ENCODE assay signal across 29 mouse cellular contexts in the genomic region with DNA sequence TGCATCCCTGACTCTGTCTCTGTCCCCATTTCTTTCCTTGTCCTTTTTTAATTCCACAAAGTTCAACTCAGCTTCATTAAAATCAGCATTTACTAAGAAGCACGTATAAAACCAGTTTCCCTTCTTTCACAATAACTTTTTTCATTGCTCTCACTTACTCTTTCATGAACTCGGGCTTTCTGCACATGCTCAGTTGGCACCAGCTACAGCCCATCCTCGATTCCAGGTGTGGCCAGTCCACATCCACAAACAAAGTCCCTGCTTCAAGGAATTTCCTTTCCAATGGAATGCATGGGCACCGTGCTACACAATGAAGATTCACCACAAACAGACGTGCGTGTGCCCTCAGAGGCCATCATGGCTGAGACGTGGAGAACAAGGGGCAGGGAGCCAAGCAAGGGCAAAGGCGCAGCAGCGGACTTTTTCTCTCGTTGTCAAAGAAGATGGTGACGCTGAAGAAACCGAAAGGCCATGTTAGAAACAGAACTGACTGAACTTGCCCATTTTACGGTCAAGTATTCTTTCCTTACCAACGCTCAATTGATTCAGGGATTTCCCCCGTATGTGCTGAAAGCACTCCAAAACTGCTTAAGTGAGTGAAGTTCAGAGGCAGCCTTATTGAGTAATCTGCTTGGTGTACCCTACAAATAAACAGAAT.
DNase-seq lines count a peak whose midpoint lies in the region; ATAC-seq and TF ChIP-seq lines count a peak whose summit lies in the region.
"Had no signal": no experiment of that assay in that cellular context is flagged by ENCODE, and none has a peak within 500 bp of the region (broad histone marks: within the 10 kb centered on the region; RNA-seq: fewer than 3 reads in every experiment).

No protein-coding gene starts in this region.

- H3K27me3 ChIP-seq in intestine, embryonic 16.5 days (replicated peaks; ENCODE audit: control insufficient read depth, insufficient read depth, low read length): no peaks in the 10 kb centered on the region
- no peaks in the 10 kb centered on the region for H3K27me3 ChIP-seq in intestine, postnatal 0 days (replicated peaks; ENCODE audit: control insufficient read depth, insufficient read depth, low read length)
- H3K27me3 ChIP-seq: heart, embryonic 12.5 days; limb, embryonic 12.5 days; liver, embryonic 12.5 days; neural tube, embryonic 12.5 days had no signal

- WGBS in intestine, embryonic 16.5 days: 87% methylated on average over 15 of the region's 15 CpGs
- WGBS in intestine, postnatal 0 days: 85% methylated on average over 15 of the region's 15 CpGs

- no peak overlapping the region for H3K9ac ChIP-seq in intestine, embryonic 16.5 days (ENCODE audit: low read depth, low read length)
- H3K9ac ChIP-seq in intestine, postnatal 0 days (ENCODE audit: low read depth, low read length): no peak overlapping the region
- H3K9ac ChIP-seq: forebrain, postnatal 0 days; heart, embryonic 12.5 days; hindbrain, embryonic 14.5 days; limb, embryonic 12.5 days; liver, embryonic 12.5 days; liver, postnatal 0 days; neural tube, embryonic 12.5 days had no signal

- DNase-seq in CD4-positive helper T cell, adult 2 months (ENCODE audit: low read depth, low spot score): peak; percentile 62
- peak; percentile 83 for DNase-seq in induced T-regulatory cell, adult 2 months (ENCODE audit: low read depth)
- DNase-seq in lung, postnatal 10 days: peak; percentile 13
- no peak for DNase-seq in adrenal gland, postnatal 4 days (ENCODE audit: low spot score in 2 of 2)
- no peak for DNase-seq in right cerebral cortex, postnatal 36 days (ENCODE audit: low spot score in 2 of 2)
- DNase-seq in right cerebral cortex, adult 2 months (ENCODE audit: low spot score in 2 of 2): no peak
- DNase-seq: adrenal gland, adult 8-10 months; cerebellum, adult 9-10 months; cerebellum, postnatal 36 days; forebrain, postnatal 0 days; heart, adult 2 months; heart, postnatal 4 days; kidney, adult 8-10 months; kidney, postnatal 4 days; layer of hippocampus, adult 9-11 months; liver, postnatal 0 days; thymus, adult 18-20 months; thymus, postnatal 25 days had no signal

- H3K4me2 ChIP-seq in intestine, embryonic 16.5 days (ENCODE audit: low read depth, low read length): no peak overlapping the region
- H3K4me2 ChIP-seq in intestine, postnatal 0 days (replicated peaks; ENCODE audit: low read depth): no peak overlapping the region
- H3K4me2 ChIP-seq: heart, embryonic 12.5 days; hindbrain, embryonic 14.5 days; limb, embryonic 12.5 days; liver, embryonic 12.5 days; neural tube, embryonic 12.5 days had no signal

- 0 out of 2 replicates have a peak overlapping the region, but pooled peaks have one; percentile 9 for H3K27ac ChIP-seq in intestine, embryonic 16.5 days (ENCODE audit: low read length)
- no peak overlapping the region for H3K27ac ChIP-seq in intestine, postnatal 0 days (ENCODE audit: low read depth, low read length)
- H3K27ac ChIP-seq: heart, adult 2 months; hindbrain, embryonic 14.5 days; kidney, postnatal 0 days; limb, embryonic 12.5 days; liver, embryonic 12.5 days; neural tube, embryonic 12.5 days; stomach, postnatal 0 days had no signal

- no peak overlapping the region for H3K4me3 ChIP-seq in intestine, embryonic 16.5 days (ENCODE audit: low read length)
- no peak overlapping the region for H3K4me3 ChIP-seq in intestine, postnatal 0 days (ENCODE audit: low read depth, low read length)
- H3K4me3 ChIP-seq: heart, adult 2 months; heart, embryonic 12.5 days; limb, embryonic 12.5 days; liver, embryonic 12.5 days; myocyte; neural tube, embryonic 12.5 days had no signal

- H3K9me3 ChIP-seq in intestine, embryonic 16.5 days (ENCODE audit: control insufficient read depth, low read length): no peaks in the 10 kb centered on the region
- H3K9me3 ChIP-seq in intestine, postnatal 0 days (ENCODE audit: control insufficient read depth): no peaks in the 10 kb centered on the region
- H3K9me3 ChIP-seq: heart, embryonic 12.5 days; limb, embryonic 12.5 days; liver, embryonic 12.5 days; neural tube, embryonic 12.5 days had no signal

- no peaks in the 10 kb centered on the region; the same call in 1 of the 2 replicates for H3K4me1 ChIP-seq in intestine, embryonic 16.5 days (ENCODE audit: control insufficient read depth, insufficient read depth, low read length)
- H3K4me1 ChIP-seq in intestine, postnatal 0 days (replicated peaks; ENCODE audit: control insufficient read depth, insufficient read depth, low read length): no peaks in the 10 kb centered on the region
- H3K4me1 ChIP-seq: heart, embryonic 12.5 days; liver, embryonic 12.5 days; neural tube, embryonic 12.5 days had no signal

- no peak for ATAC-seq in intestine, embryonic 16.5 days
- no peak for ATAC-seq in intestine, postnatal 0 days
- ATAC-seq: forebrain, postnatal 0 days; liver, embryonic 12.5 days; liver, postnatal 0 days; midbrain, embryonic 16.5 days had no signal

- no peaks in the 10 kb centered on the region for H3K36me3 ChIP-seq in intestine, embryonic 16.5 days (ENCODE audit: control insufficient read depth, insufficient read depth, low read length)
- H3K36me3 ChIP-seq in intestine, postnatal 0 days (ENCODE audit: control insufficient read depth, insufficient read depth): no peaks in the 10 kb centered on the region
- H3K36me3 ChIP-seq: heart, embryonic 12.5 days; limb, embryonic 12.5 days; liver, embryonic 12.5 days; neural tube, embryonic 12.5 days had no signal

- no peak for TF ChIP-seq CTCF in intestine, postnatal 0 days (IDR thresholded peaks at IDR 0.05; ENCODE audit: low read depth)

Comparison
In these comparisons a context has a peak if more than half of its experiments do, and no peak if none do; other contexts are left out.
1. DNase-seq: peak in CD4-positive helper T cell, adult 2 months (single experiment), induced T-regulatory cell, adult 2 months (single experiment) and lung, postnatal 10 days (single experiment); none in adrenal gland, postnatal 4 days (0 of 2), right cerebral cortex, postnatal 36 days (0 of 2) and right cerebral cortex, adult 2 months (0 of 2).